Mouse (Mus musculus): ENCODE results near the gene Lbr.

DNA sequence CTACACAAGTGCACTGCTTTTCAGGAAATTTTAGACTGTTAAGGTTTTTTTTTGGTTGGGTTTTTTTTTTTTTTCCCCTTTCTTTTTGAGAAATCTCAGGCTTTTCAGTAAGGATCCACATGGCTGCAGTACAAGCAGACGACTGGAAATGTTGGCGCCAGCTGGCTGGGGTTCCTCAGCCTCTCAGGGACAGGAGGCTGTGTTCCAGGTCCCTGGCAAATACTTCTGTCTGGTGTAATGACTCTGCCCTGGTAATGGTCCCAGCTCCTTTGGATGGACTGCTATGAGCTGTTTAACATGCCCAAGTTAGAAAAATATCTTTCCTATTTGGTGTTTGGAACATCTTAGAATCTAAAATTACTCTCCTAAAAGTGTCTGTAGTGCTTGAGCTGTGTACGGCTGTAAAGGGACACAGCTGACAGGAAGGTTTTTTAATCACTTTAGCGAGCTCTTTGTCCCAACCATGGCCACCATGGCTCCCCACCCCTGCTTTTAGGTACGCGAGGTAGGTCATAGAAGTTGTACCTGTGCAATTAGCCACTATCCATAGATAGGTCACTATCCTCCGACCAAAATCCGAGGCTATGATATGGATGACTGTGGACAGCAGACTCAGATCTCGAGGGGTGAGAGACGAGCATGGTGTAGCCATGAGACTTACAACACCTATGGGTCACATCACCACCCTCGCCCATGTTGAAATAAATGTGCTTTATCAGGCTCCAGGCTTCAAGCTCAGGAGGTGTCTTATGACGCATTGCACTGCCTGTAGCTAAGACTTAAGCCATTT, 8.9 kb upstream of the Lbr start:
- TF ChIP-seq CTCF (IDR thresholded peaks at IDR 0.05; ENCODE audit: low read depth): no peak
- no peak for TF ChIP-seq EP300 (IDR thresholded peaks at IDR 0.05; ENCODE audit: low read depth)
